Mouse (Mus musculus) liver, embryonic 11.5 days (tissue): ENCODE data around the gene Smarca5. TPM values are rescaled to one million over a fixed set of nuclear protein-coding genes. Genes with fewer than 3 reads are reported as not detected.

Experiments
- ATAC-seq: fragments of 200-750 bp; cut with Nextera tagmentation; replicated peaks from 2 replicates; pipeline ENCODE4 v1.8.0; 2017; ENCODE audit warnings: moderate number of reproducible peaks, mild to moderate bottlenecking, moderate TSS enrichment, moderate library complexity; ENCODE audit not compliant: low FRiP score
- DNase-seq: peaks from one replicate; pipeline ENCODE4 v3.0.0-alpha.2; 2017; ENCODE audit warnings: low spot score
- H3K27ac ChIP-seq: fragments of 300-500 bp; sonication (generic); 2 replicates; pipeline ENCODE4 v1.5.1; 2014; ENCODE audit warnings: mild to moderate bottlenecking, low read depth, low read length, control low read depth
- H3K27me3 ChIP-seq: fragments of 300-500 bp; sonication (generic); replicated peaks from 2 replicates; pipeline ENCODE4 v1.6.1; 2014; ENCODE audit warnings: low read length, mixed read lengths; ENCODE audit not compliant: control insufficient read depth, insufficient read depth
- H3K36me3 ChIP-seq: fragments of 300-500 bp; sonication (generic); 2 replicates; pipeline ENCODE4 v1.6.1; 2014; ENCODE audit warnings: mild to moderate bottlenecking, low read length, moderate library complexity, mixed read lengths; ENCODE audit not compliant: control insufficient read depth, insufficient read depth
- H3K4me1 ChIP-seq: fragments of 300-500 bp; sonication (generic); replicated peaks from 2 replicates; pipeline ENCODE4 v1.6.1; 2014; ENCODE audit warnings: low read length, mixed read lengths; ENCODE audit not compliant: control insufficient read depth, insufficient read depth
- H3K4me2 ChIP-seq: fragments of 300-500 bp; sonication (generic); 2 replicates; pipeline ENCODE4 v1.6.1; 2014; ENCODE audit warnings: mild to moderate bottlenecking, control low read depth, moderate library complexity
- H3K4me3 ChIP-seq: fragments of 300-500 bp; sonication (generic); 2 replicates; pipeline ENCODE4 v1.5.1; 2014; ENCODE audit warnings: low read depth, low read length, control low read depth
- H3K9ac ChIP-seq: fragments of 300-500 bp; sonication (generic); 2 replicates; pipeline ENCODE4 v1.6.1; 2014; ENCODE audit warnings: low read depth, low read length, control low read depth
- H3K9me3 ChIP-seq: fragments of 300-500 bp; sonication (generic); 2 replicates; pipeline ENCODE4 v1.6.1; 2016; ENCODE audit warnings: low read length, inconsistent platforms, mixed read lengths; ENCODE audit not compliant: control insufficient read depth
- WGBS: fragments of 180-500 bp; shearing (Covaris S2); extraction: QIAGEN DNeasy Blood & Tissue Kit; methylation state at CpG from one replicate; pipeline ENCODE4 v1.1.7; 2014; 5-methylcytosine and 5-hydroxymethylcytosine counted together
- polyA plus RNA-seq: library from polyadenylated mRNA; unstranded; fragments of >200 nt; fragmentation: Nextera tagmentation; extraction: Ambion mirVana; gene quantifications from 2 replicates; pipeline ENCODE4 v1.2.1, GENCODE M21; 2014

Gene Smarca5
- polyA plus RNA-seq, 1 experiment from 2014 or later = 92.7 TPM

DNA sequence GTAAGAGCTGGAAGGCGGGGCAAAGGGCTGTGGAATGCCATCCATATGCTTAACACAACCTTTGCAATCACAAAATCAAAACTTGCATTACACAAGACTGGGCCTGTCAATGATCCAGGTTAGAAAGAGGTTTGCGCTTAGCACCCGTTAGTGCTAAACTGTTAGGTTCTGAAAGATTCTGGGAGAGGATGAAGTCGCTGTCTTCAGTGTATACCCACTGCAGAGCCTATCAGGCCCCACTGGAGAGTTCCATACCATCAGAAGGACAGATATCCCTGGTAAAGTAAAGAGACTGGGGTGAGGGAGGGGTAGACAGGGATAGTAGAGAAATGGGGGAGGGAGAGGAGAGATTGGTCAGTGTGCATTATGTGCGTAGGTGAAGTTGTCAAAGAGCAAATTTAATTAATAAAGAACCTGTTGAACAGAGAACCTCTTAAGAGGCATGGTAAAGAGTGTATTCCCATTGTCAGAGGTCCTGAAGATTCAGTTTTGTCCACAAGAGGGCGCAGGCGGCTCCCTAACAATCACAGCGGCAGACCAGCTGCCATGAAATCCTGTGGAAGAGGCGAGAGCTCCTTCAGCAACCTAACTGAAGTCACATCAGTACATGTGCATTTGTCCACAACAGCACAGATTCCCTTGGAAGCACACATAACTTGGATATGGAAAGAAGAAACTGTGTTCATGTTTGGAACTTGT is 13.9 kb upstream of the Smarca5 start:
- ATAC-seq = no peak

DNA sequence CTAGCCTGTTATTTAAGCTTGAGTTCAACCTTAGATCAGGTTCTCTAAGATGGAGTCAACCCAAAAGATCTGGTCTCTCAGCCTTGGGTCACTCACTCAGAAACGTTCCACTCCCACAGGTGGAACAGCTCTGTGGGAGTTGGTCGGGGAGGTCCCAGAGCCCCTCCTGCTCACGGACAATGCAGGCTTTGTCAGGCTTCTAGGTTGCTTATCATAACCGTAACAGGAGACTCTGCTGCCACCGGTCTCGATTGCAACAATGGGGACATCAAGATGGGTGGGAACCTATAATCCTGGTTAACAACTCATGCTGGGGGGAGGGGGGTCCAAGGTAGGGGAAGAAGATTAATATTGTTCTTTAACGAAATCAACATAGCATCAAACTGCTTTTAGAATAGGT is 13.1 kb upstream of the Smarca5 start:
- WGBS = 58% methylated on average over 7 of the region's 7 CpGs
- H3K4me3 ChIP-seq = no peak overlapping the region
- ATAC-seq = no peak
- no peaks in the 10 kb centered on the region for H3K9me3 ChIP-seq
- no peak overlapping the region for H3K4me2 ChIP-seq
- H3K4me1 ChIP-seq = no peaks in the 10 kb centered on the region
- no peak for DNase-seq
- no peaks in the 10 kb centered on the region for H3K27me3 ChIP-seq
- no peak overlapping the region for H3K27ac ChIP-seq
- no peak overlapping the region for H3K9ac ChIP-seq
- H3K36me3 ChIP-seq = no peaks in the 10 kb centered on the region

More for the DNA sequence above, 13.9 kb upstream of the Smarca5 start:
- no peak overlapping the region for H3K9ac ChIP-seq
- H3K4me1 ChIP-seq = no peaks in the 10 kb centered on the region
- no peak overlapping the region for H3K4me2 ChIP-seq
- H3K27me3 ChIP-seq = no peaks in the 10 kb centered on the region
- no peaks in the 10 kb centered on the region for H3K36me3 ChIP-seq
- 31% methylated on average over 9 of the region's 9 CpGs for WGBS
- peak; percentile 75 for DNase-seq
- no peak overlapping the region for H3K4me3 ChIP-seq
- H3K9me3 ChIP-seq = no peaks in the 10 kb centered on the region
- H3K27ac ChIP-seq = no peak overlapping the region

DNA sequence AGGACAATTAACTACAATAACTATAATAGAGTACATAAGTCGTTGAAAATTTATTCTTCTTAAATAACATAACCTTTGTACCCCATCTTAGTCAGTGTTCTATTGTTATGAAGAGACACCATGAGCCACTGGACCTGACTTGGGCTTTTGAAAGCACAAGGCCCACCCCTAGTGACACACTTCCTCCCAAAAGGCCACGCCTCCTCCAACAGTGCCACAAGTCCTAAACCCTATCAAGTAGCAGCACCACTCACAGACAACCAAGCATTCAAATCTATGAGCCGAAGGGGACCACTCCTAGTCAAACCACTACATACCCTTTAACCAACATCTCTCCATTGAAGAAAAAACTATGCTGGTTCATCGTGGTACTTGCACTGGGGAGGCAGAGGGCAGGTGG is 9.8 kb upstream of the Smarca5 start:
- Histone ChIP-seq H3K27ac (no peak overlapping the region), H3K9me3 (no peaks in the 10 kb centered on the region), H3K36me3 (no peaks in the 10 kb centered on the region), H3K27me3 (no peaks in the 10 kb centered on the region), H3K4me1 (no peaks in the 10 kb centered on the region), H3K9ac (no peak overlapping the region), H3K4me3 (no peak overlapping the region), H3K4me2 (no peak overlapping the region)
- no peak for DNase-seq
- 76% methylated on average over 4 of the region's 4 CpGs for WGBS
- ATAC-seq = 0 out of 2 replicates have a peak, but pooled peaks have one; percentile 39

DNA sequence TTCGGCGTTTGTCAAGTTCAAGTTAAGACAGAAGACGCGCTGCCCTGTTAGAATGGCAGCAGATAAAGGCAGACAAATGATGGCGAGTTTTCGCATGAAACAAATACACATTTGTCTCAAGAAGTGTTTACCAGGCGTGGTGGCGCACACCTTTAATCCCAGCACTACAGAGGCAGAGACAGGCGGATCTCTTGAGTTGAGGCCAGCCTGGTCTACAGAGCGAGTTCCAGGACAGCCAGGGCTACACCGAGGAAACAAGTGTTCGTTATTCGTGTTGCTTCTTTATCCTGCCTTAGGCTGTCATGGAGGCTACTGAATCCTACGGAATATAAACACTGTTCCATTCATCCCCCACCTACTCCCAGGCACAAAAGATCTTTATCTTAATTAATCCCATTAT is 635 bp upstream of the Smarca5 start:
- peak overlapping the region; percentile 68 for H3K9ac ChIP-seq
- 12% methylated on average over 14 of the region's 14 CpGs for WGBS
- H3K27ac ChIP-seq = peak overlapping the region; percentile 99
- H3K36me3 ChIP-seq = peaks cover 7% of the 10 kb centered on the region
- ATAC-seq = peak; percentile 49
- DNase-seq = no peak
- H3K4me2 ChIP-seq = peak overlapping the region; percentile 80
- H3K27me3 ChIP-seq = no peaks in the 10 kb centered on the region
- H3K4me3 ChIP-seq = peak overlapping the region; percentile 60
- no peaks in the 10 kb centered on the region for H3K9me3 ChIP-seq
- 0 out of 2 replicates have a peak, but pooled peaks cover 2% of the 10 kb centered on the region for H3K4me1 ChIP-seq

DNA sequence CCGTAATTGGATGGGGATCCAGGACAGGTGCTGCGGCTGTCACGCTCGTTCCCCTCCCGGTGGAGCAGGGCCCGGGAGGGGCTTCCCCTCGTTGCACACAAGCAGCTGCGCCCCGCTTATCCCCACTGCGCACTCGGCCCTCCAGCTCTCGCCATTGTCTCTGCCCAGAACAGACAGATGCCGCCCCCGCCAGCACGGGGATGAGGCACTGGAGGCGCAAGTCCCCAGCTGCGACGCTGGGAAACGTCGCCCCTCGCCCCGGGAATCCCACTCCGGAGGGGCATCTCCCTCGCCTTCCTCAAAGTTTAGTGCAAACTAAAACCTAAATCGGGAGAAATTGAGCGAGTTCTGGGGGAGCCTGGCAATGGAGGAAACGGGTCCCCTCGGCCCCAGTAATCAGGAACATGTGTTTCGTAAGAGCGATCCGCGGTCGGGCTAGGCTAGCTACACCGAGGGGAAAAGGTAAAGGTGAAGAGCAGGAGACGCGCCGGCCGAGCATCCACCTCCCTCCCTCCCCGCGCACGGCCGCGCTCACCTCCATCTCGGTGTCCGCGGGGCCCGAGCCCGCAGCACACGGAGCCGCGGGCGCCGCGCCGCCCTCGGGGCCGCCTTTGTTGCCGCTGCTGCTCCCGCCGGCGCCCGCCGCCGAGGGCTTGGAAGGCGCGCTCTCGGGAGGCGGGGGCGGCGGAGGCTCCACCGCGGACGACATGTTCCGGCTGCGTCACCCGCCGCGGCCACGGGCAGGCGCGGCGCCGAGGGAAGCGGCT is 726 bp downstream of the Smarca5 start:
- Histone ChIP-seq H3K9me3 (no peaks in the 10 kb centered on the region), H3K4me1 (0 out of 2 replicates have a peak, but pooled peaks cover 2% of the 10 kb centered on the region), H3K4me2 (peak overlapping the region; percentile 83), H3K9ac (peak overlapping the region; percentile 81), H3K27ac (peak overlapping the region; percentile 99), H3K4me3 (peak overlapping the region; percentile 66), H3K27me3 (no peaks in the 10 kb centered on the region), H3K36me3 (peaks cover 10% of the 10 kb centered on the region)
- ATAC-seq (peak; percentile 65), DNase-seq (peak; percentile 68)
- WGBS = under 1% methylated on average over 72 of the region's 84 CpGs

DNA sequence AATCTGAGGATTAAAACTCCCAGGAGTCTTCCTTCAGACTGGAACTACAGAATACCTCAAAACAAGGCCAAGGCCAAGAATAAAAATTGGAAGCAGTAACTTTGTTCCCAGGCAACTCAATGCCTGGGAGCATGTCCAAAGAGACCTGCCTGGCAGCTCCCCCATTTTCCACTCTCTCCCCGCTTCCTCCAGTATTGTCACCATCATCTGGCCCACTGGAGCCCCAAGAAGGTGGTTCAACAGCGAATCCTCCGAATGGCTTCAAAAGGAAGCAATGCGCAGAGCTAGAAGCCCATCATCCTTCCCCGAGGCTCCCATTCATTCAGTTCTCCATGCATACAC is 1.3 kb downstream of the Smarca5 start:
- Histone ChIP-seq H3K27me3 (no peaks in the 10 kb centered on the region), H3K4me3 (peak overlapping the region; percentile 66), H3K9me3 (no peaks in the 10 kb centered on the region), H3K36me3 (peaks cover 12% of the 10 kb centered on the region), H3K9ac (peak overlapping the region; percentile 81), H3K4me2 (peak overlapping the region; percentile 83), H3K27ac (peak overlapping the region; percentile 99), H3K4me1 (0 out of 2 replicates have a peak, but pooled peaks cover 2% of the 10 kb centered on the region)
- WGBS = 1% methylated on average over 5 of the region's 5 CpGs
- DNase-seq = no peak
- ATAC-seq = no peak

DNA sequence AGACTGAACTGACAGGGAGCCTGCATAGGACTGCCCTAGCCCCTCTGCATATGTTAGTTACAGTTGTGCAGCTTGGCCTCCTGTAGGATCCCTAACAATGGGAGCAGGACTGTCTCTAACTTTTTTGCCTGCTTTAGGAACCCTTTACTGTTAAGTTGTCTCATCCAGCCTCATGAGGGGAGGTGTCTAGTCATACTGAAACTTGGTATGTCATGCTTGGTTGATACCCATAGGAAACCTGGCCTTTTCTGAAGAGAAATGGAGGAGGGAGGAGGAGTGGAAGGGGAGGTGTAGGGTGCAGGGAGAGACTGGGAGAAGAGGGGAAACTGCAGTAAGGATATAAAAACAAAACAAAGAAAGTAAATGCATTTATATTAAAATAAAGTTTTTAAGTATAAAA is 7.0 kb downstream of the Smarca5 start:
- no peak overlapping the region for H3K27ac ChIP-seq
- H3K27me3 ChIP-seq = no peaks in the 10 kb centered on the region
- no peak for ATAC-seq
- no peak for DNase-seq
- no peaks in the 10 kb centered on the region for H3K4me1 ChIP-seq
- H3K9ac ChIP-seq = no peak overlapping the region
- H3K36me3 ChIP-seq = peaks cover 30% of the 10 kb centered on the region
- no peak overlapping the region for H3K4me2 ChIP-seq
- H3K4me3 ChIP-seq = no peak overlapping the region
- H3K9me3 ChIP-seq = no peaks in the 10 kb centered on the region

DNA sequence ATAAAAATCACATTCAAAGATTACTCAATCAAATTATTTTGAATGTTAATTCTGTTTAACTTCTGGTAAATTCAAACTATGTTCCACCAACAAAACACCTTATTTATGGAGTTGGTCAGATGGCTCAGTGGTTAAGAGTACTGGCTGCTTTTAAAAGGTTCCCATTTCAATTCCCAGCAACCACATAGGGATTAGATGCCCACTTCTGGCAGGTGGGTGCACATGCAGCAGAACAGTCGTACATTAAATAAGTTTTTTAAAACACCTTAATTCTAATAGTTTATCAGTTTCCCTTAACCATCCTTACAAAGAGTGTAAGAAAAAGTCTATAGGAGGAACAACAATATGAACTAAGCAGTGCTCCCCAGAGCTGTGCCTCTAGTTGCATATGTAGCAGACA is 24.8 kb downstream of the Smarca5 start:
- DNase-seq (no peak), ATAC-seq (no peak)
- H3K4me2 ChIP-seq = no peak overlapping the region
- H3K27ac ChIP-seq = no peak overlapping the region
- H3K4me3 ChIP-seq = no peak overlapping the region
- WGBS = 88% methylated on average over 1 of the region's 1 CpGs
- no peaks in the 10 kb centered on the region for H3K4me1 ChIP-seq
- no peaks in the 10 kb centered on the region for H3K9me3 ChIP-seq
- H3K36me3 ChIP-seq = peaks cover 38% of the 10 kb centered on the region
- H3K9ac ChIP-seq = no peak overlapping the region
- no peaks in the 10 kb centered on the region for H3K27me3 ChIP-seq
